Mouse (Mus musculus): Measurements from ENCODE around the gene Zfp526.
A peak's percentile ranks its signal among the peaks of the same experiment; 100 is the strongest.

Gene Zfp526

DNA sequence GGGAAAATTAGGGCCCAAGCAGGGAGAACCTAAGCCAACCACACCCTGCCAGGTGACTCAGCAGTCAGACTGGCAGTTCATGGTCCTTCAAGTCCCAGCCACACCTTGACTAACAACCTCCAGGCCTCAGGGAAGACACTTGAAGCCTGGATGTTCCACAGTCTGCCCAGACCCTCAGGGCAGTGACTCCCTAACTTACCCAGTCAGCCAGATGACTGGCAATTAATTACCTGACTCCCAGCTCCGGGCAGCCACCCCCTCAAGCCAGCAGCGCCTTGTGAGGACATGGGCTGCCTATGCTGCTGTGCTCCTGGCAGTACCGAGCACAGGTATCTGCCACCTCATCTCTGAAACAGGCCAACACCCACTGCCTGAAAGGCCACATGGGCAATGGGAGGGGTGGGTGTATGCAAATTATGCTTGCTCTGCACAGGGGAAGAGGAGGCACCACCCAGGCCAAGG lies 12.0 kb upstream of the Zfp526 start:
- peak; percentile 66 for DNase-seq (ENCODE audit: low spot score)

DNA sequence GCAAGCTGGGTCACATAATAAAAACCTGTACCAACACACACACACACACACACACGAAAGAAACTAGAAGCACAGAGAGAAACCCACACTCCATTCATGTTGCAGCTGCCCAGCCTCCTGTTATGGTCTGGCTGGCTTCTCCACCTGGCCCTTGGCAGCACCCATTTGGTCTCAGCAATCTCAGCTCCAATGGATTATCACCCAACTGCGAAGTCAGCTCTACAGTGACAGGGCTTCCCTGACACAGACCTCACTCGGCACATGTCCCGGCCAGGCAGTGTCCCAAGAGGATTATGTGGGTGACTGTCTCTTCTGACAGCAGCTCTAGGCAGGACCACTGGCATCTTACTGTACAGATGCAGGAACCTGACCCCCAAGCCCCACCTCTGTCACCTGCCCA lies 10.7 kb upstream of the Zfp526 start:
- no peak for DNase-seq (ENCODE audit: low spot score)

DNA sequence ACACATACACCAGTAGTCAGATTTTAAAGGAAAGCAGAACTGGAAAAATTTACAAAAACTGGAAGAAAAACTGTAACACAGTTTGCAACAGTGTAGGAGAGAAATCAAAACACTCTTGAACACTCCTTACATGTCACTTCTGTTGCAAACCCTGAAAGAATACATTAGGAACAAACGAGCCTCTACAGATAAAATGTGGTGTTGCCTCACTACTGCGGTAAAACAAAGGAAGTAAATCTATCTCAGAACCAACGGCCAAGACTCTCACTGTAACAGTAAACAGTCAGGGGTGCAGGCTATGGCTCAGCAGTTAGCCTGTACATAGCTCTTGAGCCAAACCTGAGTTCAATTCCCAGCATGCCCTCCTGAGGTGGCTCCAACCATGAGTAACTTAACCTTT lies 8.1 kb upstream of the Zfp526 start:
- DNase-seq (ENCODE audit: low spot score) = no peak

DNA sequence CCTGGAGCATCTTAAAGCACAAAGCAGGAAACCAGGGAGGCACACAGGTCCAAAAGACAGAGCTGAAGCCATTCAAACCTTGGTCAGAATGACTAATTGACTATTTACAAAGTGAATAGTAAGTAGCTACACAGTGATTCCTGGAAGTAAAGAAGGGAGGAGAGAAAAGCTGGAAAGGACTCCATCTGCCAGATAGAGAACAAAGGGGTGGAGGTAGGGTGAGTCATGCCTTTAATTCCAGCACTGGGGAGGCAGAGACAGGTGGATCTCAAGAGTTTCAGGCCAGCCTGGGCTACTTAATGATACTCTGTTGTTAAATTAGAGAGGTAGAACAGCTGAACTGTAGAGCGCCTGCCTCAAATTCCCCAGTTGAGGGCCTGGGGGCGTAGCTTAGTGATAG lies 7.1 kb upstream of the Zfp526 start:
- DNase-seq (ENCODE audit: low spot score) = no peak

DNA sequence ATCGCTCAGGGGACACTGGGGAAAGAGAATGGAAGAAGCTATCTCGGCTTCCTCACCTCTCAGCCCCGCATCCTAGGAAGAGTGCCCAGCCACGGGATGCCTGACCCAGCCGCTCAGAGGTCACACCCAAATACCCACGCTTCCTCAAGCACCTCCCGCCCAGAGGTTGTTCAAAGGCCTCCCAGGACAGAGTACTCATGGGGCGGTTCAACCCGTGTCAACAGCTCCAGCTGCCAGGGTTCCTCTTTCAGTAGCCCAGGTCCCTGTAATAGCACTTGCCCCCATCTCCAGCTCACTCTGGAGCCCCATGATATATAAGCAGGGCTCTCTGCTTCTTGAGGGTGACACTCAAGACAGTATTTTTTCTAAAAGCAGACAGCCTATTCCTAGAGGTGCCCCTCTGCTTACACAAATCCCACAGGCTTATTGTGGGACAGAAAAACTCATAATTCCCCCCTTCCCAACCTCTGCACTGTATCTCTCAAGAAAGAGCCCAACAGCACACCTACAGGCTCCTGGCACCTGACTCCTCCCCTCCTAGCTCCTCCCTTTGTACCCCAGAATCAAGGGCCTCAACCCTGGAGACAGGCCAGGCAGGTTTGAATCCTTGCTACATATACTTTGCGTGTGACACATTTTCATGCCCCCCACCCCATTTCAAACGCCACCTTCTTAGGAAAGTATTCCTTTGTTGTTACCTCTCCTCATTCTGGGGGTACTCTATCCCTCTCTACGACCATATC lies 3.4 kb upstream of the Zfp526 start:
- peak; percentile 37 for DNase-seq (ENCODE audit: low spot score)

DNA sequence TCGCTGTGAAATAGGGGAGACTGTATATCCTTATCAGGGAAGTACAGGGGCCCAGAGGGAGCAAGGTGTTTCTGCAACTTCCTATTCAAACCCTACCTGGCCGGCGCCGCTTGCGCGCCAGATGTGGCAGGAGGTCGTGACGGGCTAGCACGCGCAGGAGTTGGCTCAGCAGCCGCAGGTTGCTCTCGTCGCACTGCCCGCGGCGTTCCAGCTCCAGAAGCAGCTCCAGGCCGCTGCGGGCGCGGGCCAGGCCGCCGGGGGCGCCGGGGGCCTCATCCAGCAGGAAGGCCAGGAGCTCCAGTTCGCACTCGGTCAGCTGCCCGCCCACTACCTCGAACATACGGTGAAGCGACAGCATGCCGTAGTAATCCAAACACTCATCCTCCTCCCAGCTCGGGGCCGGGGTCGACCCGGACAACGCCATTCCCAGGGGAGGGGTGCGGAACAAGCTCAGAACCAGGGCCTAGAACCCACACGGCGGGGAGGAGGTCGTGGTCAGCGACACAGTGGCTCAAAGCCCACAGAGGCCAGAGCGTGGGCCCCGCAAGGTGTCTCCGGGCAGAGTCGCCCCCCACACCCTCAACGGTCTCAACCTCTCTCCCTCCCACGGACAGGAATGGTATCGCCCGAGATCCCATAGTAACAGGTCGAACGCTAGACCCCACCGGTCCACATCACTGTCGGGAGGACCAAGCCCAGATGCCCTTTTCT lies 2.4 kb upstream of the Zfp526 start:
- peak; percentile 64 for DNase-seq (ENCODE audit: low spot score)

DNA sequence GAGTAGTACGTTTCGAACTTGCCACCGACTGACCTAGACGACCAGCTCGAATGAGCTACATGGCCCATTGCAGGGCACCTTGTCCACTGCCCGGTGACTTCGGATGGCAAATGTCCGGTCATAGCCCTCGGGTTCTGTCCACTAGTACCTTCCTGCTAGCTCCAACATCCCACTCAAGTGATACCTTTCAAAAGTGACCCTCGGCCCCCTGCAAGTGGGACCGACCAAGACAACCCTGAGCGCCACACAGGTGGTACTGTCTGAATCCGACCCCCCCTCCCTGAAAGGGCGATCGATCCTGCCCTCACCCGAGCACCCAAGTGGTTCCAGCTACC lies 1.8 kb upstream of the Zfp526 start:
- no peak for DNase-seq (ENCODE audit: low spot score)

DNA sequence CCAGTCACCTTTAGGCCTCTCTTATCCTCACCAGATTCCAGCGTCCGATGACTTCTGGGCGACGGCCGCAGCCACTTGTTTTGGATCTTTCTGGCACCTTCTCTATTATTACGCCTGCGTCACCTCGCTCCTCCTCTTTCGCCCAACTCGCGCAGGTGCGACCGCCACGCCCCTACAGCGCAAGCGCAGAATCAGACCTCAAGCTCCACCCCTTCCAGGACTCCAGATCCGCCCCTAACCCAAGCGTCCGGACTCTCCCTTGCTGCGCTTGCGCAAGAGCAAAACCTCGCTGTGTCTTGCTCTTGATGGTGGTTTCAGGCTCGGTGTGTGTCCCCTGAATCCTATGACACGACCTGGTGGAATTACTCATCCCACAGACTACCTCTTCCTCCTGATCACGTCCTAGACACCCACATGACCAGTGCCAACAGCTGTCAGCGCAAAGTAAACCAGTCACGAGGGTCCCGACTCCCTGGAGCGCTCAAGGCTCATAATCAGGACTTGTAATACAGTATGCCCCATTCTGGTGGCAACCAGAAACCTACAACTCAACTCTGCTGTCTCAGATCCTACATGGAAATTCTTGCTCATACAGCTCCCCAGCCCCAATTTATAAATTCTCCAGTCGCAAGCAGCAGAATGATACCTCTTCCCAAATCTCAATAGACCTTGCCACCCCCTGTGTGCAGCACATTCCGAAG lies 1.3 kb upstream of the Zfp526 start:
- peak; percentile 97 for DNase-seq (ENCODE audit: low spot score)

DNA sequence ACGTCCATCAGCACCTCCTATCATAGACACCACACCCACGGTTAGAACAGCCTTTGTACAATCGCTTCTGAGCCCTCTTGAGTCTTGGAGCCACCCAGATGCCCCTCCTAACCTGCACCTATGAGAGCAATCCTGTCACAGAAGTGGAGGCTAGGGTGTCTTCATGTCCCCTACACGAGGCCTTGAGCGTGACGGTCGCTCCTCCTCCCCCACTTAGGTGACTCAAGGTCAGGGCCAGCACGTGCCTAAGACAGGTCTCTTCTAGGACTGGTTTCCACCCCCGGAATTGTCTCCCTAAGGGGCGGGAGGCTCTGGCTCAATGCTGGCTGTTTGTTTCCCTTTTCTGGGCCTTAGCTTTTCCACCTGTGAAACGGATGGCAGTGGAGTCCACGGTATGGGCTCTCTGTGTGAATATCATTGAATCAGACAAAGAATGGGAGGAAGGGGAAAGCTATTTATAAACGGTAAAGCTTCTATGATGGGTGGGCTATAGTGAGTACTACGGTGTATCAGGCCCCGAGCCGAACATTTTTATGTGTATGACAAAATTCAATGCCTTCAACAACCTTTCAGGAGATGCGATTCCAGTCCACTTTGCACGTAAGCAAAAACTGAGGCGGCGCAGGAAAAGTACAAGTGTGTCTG lies 646 bp upstream of the Zfp526 start, which contains the start of gene Dedd2:
Dedd2 (minus strand) TSS at position 159 of the 645 bp plus-strand sequence.
- peak; percentile 73 for DNase-seq (ENCODE audit: low spot score)

DNA sequence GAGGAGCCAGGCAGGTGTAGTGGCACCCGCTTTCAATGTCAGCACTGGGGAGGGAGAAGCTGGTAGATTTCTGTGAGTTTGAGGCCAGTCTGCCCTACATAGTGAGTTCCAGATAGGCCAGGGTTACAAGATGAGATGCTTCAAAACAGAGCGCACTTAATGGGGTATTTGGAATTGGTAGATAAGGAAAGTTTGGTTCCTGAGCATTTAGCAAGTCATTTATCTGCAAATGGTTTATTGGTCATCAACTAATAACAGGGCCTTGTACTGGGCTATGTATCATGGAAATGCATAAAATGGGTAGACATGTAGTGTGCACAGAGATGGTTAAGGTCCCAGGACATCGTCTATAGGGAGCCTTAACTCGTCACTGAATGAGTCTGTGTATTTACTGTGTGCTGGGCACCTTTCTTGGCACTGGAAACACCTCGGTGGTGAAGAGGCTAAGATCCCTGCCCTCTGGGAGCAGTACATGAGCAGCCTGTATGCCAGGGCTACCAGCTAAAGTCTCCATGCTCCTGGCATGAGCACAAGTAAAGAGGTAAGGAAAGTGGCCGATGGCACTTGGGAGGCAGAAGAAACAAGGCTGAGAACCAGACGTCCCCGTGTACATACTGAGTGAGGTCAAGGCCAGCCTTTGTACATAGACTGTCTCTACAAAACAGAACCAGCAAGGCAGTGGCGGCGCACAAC lies 1.2 kb downstream of the Zfp526 start:
- peak; percentile 41 for DNase-seq (ENCODE audit: low spot score)

DNA sequence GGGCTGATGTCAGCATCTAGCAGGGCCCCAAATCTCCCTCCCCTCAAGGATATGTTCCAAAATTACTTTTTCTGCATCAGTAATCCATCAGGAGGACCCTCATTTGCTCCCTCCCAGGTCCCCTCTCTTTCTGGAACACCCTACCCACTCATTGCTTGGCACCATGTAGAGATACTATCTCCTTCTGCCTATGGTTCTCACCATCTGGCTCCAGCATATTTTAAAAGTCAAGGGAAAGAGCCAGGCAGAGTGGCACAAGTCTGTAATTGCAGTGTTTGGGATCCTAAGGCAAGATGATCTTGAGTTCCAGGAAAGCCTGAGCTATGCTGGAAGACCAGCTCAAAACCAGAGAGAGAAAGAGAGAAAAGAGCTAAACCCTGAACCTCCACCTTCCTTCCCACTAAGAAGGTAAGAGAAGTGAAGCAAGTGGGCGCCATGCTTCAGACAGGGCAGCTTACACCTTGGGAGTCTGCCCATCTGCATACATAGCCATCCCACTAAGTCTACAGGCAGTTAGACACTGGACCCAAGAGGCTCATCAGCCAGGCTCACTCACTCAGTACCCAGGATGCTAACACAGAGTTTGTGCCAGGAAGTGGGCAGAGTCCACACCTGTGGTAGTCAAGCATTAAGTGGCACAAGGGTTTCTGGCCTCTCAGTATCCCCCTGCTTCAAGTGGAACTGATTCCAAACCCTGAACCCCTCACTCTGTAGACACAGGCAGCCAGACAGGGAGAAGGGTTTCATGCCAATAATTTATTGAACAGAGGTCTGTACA lies 6.5 kb downstream of the Zfp526 start:
- DNase-seq (ENCODE audit: low spot score) = no peak

DNA sequence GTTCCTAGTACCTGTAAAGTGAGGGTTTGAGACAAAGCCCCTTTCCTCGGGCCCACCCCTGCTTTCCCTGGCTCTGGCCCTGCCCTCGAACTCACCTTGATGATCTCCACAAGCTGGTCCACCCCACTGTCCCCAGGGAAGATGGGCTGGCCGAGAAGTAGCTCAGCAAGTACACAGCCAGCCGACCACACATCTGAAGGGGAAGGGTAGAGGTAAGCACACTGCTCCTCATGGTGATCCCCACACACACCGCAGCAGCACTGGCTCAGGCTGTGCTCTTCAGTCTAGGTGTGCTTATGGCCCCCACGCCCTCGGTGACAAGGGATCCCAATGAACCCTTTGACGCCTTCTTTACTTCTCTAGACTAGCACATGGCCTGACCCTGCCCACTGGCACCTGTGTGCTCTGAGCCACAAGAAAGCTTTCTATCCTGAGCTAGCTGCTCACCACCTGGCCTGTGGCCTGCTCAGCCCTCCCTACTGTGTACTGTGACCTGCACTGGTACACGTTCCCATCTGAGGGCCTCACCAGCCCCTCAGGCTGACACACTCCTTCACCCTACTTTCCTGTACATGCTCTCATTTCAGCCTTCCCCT lies 9.6 kb downstream of the Zfp526 start:
- no peak for DNase-seq (ENCODE audit: low spot score)

DNA sequence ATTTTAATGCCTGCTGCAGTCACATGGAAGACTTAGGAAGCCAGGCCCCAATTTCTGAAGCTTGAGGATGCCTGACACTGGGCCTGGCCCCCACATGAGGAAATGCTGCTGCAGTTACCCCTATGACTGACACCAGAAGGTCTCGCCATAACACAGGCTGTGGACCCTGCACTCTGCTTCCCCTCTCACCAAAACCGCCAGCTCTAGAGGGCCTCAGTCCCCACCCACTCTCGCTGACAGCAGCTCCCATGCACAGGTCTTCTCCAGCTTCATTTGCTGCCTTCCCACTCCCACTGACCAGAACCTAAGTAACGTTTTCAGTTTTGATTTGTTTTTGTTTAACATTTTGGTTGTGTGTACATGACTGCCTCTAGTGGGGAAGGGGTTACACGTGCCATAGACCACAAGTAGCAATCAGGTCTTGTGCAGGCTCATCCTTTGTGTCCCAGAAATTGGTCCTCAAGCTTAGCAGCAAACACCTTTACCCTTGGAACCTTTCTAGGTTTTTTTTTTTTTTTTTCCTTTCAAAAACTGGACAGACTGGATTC lies 10.9 kb downstream of the Zfp526 start:
- DNase-seq (ENCODE audit: low spot score) = no peak

DNA sequence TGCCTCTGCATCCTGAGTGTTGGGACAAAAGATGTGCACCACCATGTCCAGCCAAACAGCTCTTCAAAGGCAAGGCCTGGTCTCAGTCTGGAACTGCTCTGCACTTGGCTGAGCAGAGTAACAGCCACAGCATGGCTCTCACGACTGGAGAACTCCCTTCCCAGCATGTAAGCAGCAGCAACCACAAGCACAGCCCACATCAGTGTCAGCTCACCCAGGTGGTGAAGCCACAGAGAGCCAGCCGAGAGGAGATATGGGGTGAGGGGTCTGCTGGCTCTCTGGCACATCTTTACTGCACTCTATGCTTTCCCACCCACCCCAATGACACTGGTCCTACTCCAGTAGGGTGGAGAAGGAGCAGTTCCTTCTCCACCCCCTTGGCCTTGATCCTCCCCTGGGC lies 11.8 kb downstream of the Zfp526 start:
- no peak for DNase-seq (ENCODE audit: low spot score)

DNA sequence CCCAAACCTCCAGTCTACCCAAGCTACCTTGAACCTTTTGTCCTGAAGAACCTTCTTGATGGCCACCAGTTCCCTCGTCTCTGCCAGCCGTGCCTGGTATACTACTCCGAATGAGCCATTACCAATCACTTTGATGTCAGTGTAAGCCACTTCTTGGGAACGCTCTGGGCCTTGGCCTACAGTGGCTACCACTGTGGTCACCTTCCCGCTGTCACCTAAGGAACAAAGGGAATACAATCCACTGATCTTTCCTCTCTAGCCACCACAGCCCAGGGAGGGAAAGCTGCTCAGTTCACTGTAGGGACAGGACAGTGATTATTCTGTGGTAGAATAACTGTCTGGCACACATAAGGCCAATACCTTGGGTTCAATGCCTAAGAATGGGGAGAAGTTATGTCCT lies 14.3 kb downstream of the Zfp526 start:
- no peak for DNase-seq (ENCODE audit: low spot score)

DNA sequence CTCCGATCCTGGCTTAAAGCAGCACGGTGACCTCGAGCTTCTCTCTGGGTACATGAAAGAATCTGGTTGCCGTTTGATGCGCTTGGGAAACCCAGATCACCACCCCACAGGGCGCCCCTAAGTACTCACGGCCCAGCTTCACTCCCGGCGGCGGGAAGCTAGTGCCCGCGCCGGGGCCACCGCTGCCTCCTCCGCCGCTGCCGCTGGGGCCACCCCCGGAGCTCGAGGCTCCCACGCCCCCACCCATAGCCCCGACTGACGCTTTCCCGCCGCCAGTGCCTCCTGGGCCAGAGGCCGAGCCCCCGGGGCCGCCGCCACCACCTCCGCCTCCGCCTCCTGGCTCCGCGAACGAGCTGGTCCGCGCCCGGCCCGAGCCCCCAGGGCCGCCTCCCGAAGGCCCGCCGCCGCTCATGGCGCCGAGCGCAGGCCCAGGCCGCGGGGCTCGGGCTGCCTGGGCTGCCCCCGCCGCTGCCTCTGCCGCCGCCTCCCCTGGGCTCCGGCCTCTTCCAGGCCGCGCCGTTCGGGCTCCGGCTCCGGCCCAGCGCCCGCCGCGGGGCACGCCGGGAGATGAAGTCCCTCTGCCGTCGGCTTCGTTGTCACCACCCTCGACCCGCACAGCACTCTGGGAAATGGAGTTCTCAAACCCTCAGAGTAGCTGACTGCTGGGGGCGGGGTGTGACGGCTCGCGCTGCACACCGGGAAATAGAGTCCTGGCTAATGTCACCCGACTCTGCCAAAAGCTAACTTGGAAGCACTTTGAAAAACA lies 16.2 kb downstream of the Zfp526 start, which contains the start of gene Gsk3a:
Gsk3a (minus strand) TSS at position 603 of the 766 bp plus-strand sequence.
- DNase-seq (ENCODE audit: low spot score) = peak; percentile 97

DNA sequence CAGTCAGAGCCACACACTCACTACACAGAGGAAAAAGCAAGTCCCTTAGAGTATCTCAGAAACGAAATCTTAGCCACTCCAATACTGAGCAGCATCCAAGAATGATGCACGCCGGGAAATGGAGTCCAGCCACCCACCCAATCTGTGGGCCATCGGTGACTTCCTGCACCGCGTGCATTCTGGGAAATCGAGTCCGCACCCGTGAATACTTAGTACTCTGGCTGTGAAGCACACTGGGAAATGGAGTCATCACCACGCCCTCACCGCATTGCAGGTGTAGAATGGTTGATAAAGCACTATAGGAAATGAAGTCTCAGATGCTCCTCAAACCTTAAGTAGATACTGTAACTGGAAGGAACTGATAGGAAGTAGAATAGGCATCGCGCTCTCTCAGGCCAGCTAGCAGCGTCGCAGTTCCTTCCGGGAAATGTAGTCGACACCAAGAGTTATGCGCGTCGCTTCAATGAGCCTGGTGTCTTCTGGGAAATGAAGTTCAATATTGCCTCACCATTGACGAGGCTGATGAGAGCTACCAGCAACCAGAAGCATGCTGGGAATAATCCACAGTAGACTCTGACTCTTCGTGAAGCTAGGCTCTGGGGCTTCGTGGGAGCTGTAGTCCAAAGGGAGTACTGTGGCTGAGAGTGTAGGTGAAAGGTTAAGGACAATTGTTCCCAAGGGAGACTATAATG lies 16.9 kb downstream of the Zfp526 start:
- peak; percentile 96 for DNase-seq (ENCODE audit: low spot score)

DNA sequence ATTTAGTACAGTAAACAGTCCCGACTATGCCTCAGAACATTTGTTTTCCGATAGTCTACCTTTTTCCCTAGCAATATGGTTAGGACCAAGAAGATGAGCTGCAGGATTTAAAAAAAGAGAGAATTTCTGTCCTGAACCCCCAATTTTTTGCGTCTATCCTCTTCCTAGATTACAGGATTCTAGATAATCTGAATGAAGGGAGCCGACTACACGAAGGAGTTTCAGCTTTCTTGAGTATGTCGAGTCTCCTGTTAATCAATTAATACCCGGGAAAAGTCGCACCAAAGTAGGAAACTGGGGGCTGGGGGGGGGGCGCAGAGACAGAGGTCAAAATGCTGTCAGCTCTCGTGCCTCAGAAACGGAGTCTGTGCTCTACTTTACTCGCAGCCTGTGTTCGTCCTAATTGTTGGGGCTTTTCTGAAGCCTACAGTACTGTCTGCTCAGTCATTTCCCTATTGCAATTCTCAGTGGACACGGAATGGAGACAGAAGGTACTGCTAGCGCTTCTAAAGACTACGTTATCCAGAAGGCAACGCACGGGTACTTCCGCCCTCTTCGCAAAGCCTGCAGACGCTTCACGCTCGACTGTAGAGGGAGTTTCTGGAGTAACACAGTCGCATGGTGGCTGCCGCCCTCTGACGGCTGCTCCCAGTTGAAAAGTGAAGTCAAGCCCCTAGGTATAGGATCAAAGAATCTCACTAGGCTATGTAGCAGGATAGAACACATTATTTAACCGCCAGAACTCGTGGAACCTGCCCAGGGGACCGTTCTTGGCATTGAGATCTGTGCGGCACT lies 17.8 kb downstream of the Zfp526 start:
- DNase-seq (ENCODE audit: low spot score) = peak; percentile 82

Measured in c-Kit-positive CD71-positive TER-119-positive erythroid progenitor cells, embryonic 14.5 days (primary cell).